Mouse (Mus musculus) adrenal gland, postnatal 25 days (tissue): ENCODE data around the gene Vipr1. TPM values are rescaled to one million over a fixed set of nuclear protein-coding genes. Genes with fewer than 3 reads are reported as not detected.

Source experiments
- DNase-seq: peaks from one replicate; pipeline ENCODE4 v3.0.0; 2021; ENCODE audit warnings: mixed read lengths
- total RNA-seq: library from RNA; stranded (reverse); gene quantifications from 2 replicates; pipeline ENCODE4 v1.2.3, GENCODE M21; 2021

Vipr1 gene
- total RNA-seq, 1 experiment from 2014 or later: 0.18 TPM

DNA sequence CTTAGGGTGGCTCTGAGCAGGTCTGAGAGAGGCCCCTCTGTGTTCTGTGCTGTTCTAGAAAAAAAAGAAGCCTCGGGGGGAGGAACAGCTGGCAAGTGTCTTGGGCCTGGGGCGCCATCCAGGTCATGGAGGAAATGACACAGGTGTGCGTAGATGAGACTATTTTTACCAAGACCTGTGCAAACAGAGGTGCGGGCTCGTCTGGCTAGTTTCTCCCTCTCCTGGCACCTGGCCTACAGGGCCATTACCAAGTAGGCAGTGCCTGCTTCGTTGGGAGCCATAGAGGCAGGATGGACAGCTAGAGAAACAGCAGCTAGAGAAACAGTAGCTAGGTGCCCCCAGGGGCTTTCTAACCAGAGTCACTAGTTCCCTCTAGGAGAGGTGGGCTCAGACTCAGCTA, 9.2 kb upstream of the Vipr1 start:
- DNase-seq: no peak

DNA sequence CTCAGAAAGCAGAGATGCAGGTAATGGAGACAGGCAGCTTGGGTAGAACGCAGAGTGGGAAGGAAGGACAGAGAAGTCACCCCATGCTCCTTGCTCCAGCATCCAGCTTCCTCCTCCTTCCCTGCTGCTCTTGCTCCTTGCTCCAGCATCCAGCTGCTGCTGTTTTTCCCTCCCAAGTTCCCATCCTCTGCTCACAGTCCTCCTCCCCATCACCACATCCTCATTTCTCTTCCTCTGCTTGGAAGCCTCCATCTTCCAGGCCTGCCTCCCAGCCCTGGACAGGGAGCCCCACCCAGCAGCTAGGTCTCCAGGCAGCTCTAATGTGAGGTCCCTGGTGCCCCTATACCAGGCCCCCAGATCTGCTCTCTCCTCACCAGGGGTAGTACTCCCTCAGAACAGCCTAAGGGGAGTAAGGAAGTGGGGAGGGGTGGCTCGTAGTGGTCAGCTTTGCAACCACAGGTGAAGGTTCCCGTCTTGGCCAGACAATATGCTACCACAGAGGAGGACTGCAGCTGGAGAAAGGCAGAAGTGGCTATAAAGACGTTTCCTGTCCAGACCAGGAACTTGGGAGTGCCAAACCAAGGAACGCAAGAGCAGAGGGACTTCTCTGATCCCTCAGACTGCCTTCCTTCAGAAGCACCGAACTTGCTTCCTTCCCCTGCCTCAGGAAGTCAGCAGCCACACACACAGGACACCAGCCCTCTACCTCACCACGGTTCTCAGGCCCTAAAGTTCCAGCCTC, 6.5 kb upstream of the Vipr1 start:
- no peak for DNase-seq

DNA sequence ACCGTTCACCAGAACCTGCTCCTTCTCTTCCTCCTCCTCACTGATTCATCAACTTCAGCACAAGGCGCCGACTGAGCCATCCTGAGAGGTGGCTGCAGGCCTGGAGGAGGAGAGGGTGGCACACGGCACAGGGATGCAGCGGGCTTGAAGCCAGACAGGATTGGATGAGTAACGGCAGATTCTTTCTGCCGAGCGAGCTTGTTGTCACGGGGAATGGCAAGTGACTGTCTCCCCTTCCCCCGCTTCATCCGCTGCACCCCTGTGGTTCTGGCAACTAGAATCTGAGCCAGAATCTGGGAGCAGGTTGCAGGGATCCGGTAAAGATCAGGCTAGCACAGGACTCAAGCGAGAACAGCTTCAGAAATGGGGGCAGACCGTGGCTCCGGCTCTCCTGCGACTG, 2.7 kb upstream of the Vipr1 start:
- DNase-seq: no peak

DNA sequence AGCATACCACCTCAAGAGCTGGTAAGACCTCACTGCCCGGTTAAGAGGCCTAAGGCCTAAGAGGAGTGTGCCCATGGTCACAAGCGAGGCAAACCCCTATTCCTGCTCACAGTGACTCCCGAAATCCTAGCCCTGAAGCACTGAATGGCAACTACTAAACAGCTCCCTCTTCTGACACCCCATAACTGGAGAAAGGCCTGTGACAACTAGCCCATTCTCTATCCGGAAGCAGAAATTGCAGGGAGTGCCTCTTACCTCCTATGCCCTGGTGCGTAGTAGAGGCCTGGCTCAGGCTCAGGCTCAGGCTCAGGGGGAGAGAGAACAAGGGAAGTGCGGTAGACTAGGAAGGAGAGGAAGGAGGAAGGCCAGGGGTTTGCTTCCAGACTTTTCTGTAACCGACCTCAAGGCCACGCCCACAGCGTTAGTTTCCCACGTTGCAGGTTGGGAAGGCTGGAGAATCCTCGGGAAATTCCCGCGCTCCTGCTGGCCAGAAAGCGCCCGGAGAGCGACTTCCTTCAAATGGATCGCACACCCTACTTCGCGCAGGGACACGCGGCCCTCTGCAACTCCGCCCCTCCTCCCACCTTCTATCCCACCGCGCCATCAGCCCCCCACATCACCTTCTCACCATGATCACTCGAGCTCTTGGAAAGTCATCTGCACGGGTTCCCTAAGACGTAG, 1.1 kb upstream of the Vipr1 start:
- DNase-seq: no peak

DNA sequence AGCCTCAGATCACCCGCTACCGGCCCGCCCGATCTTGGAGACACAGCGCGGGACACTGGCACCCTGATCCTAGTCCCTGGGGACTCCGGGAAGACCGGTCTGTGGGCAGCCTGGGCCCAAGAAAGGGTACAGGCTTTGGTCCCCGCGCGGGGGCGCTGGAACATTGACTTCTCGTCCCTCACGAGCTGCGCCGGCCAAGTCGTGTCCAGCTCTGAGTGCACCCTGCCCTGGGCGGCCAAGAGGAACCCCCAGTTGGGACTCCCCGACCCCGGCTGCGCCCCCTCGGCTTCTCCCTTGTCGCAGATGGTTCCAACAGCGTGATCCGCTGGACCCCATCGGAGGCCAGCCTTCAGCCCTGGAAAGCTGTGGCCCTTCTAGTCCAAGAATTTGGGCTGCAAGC, 515 bp upstream of the Vipr1 start, which contains the start of gene Lyzl4:
Lyzl4 (minus strand) TSS at position 96 of the 400 bp plus-strand sequence.
- peak; percentile 87 for DNase-seq

DNA sequence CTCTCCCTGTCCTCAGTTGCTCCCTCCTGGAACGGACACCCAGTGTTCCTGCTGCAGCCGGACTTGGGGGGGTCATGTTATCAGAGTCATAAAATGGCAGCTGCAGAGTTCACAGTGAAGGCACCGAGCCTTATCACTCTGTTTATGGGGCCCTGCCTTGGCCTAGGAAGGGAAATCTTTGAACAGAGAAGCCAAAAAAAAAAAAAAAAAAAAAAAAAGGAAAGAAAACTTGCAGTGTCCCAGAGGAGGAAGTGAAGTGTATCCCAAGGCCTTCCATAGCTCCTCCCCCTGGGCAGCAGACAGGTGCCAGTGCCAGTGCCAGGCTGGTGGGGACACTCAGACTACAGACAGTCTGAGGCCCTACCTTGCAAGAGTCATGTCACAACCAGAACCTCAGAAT, 2.3 kb downstream of the Vipr1 start:
- DNase-seq: no peak

DNA sequence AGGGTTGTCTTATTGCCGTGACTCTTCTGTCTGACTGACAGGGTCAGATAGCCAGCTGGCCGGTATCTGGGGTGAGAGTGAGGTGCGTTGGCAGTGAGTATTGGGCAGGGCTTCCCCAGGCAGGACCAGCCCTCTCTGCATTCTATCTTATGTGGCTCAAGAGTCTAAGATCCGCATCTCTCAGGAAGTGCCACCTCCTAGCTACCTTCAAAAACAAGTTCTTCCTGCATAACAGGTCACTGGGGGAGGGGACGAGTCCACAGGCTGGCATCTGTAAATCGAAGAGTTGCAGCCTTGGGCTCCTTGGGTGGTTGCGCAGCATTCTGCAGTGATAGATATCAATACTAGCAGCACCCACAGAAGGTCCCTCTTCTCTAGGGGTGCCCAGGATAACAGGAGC, 4.5 kb downstream of the Vipr1 start:
- DNase-seq: no peak

DNA sequence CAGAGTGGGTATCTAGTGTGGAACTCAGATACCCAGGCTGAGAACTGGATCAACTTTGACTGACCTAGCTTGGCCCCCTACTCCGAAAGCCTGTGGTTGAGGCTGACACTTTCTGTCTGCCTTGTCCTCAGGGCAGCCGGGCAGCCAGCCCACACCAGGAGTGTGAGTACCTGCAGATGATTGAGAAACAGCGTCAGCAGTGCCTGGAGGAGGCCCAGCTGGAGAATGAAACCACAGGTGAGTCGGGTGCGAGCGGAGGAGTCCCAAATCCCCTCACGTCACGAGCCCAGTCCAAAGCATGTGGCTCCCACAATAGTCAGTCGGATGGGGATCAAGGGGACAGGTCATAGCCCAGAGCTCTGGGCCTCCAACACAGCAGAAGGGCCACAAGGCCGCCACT, 11.2 kb downstream of the Vipr1 start:
- DNase-seq: no peak

DNA sequence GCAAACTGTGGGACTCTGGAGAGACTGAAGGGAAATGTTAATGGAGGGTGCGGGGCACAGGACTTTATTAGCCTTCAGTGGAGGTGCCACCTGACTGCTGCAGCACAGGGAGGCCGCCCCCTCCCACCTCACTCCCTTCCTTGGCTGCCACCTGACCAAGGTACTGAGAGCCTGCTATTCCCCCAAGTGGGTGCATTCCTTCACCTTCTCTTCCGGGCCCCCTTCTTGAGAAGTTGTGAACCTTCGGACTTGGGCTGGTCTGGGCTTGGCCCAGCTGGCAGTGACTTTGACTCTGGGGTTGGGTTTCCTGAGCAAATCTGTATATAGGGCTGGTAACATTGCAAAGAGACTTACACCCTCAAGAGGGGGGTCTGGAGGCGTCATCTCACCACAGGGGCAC, 13.8 kb downstream of the Vipr1 start:
- DNase-seq: no peak

DNA sequence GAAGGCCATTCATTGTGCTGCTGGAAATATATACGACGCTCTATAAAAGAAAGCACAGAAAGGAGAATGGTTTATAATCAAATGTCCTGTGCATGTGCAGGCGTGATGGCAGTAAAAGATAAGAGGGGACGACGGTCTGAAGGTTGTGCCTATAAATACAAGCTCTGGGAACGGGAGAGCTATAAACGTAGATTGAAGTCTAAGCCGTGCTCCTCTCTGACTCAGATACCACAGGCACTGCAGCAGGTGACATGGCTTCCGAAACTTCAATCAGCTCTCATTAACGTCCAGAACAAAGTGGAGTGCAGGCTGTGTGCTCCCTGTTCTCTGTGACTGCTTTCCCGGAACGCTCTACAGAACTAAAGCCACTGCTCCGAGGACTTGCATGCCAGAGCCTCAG, 14.6 kb downstream of the Vipr1 start:
- no peak for DNase-seq

DNA sequence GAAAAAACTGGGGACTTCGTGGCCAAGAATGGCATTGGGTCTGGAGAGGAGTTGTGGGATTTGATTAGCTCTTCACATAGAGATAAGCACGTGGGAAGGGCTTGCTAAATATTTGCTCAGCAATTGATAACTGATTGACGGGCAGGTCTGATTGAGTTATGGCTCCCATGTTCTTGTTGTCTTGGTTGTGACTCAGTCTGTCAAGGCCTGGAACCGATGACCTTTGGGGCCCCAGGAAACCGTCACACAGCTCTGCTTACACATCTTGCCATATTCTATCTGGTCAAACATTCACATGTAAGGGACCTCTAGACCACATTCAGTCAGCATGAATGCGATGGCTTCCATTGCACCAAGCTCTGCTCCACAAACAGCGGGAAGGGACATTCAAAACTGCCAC, 15.7 kb downstream of the Vipr1 start:
- DNase-seq: no peak

DNA sequence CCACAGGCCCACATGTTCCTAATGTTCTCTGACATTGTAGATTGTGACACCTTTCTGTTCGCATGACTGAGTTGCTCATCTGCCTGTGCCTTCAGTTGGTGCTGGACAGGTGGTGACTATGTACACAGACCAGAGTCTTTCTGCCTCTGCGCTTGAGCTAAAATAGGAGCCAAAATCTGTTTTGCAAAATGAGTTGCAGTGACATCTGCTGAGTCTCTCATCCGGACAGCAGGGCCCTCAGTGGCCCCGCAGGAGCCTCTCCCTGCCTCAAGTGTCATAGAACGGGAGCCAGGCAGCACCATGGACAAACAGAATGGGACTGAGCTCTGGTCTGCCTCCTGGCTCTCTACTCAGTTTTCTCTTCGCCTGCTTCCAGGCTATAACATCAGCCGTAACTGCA, 17.3 kb downstream of the Vipr1 start:
- DNase-seq: no peak

DNA sequence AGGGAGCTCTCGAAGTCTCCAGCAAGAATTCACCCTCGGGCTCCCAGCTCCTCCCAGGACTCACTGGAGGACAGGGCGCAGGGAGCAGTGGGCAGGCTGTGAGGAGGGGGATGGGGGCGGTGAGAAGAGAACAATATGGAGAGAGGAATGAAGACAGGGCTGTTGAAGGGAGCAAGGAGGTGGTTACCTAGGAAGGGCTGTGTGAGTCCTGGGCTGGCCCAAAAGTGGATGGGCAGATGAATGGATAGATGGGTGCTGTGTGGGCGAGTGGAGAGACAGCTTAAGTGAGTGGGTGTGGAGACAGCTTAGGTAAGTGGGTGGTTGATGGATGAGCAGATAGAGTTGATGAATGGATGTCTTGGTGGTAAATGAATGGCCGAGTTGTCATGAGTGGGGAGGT, 21.0 kb downstream of the Vipr1 start:
- DNase-seq: no peak

DNA sequence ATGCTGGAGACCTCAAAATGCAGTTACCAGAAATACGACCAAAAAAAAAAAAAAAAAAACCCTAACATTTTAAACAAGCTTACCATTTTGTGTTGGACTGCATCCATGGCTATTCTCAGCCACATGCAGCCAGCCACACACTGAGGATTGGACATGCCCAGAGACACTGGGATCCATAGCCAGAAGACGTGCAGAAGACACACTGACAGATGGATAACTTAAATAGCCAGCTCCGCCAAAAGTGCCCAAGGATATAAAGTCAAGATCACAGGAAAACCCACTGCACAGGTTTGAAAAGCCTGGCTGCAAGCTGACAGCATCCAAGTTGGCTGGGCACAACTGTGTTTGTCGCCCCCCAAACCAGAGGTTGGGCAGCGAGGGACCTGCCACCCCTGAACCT, 21.6 kb downstream of the Vipr1 start:
- no peak for DNase-seq

DNA sequence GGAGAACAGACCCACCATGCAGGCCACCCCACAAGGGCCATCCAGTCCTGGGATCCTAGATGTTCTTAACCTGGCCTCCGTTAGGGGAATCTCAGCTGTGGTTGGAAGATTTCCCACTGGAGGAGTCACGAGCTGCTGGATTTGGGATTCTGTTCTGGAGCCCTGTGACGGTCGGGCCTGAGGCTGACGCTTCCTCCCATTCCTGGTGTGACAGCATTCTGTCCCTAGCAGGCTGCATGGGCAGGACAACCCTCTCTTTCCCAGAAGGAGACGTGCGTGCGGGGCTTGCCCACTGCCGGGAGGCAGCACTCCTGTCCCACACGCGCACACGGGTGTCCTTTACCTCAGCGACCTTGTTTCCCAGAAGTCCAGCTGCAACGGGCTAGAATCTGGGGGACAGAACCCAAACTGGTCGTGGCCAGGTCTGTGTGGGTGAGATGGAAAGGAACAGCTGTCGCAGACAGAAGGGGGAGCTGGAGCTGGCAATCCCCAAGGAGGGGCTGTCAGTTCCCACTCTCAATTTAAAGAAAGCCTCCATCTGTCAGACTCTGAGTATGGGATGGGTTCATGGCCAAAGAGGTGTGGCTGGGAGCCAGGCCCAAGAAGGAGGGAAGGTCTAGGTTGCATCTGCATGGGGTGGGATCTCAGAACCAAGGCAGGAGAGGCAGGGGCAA, 24.6 kb downstream of the Vipr1 start:
- no peak for DNase-seq

DNA sequence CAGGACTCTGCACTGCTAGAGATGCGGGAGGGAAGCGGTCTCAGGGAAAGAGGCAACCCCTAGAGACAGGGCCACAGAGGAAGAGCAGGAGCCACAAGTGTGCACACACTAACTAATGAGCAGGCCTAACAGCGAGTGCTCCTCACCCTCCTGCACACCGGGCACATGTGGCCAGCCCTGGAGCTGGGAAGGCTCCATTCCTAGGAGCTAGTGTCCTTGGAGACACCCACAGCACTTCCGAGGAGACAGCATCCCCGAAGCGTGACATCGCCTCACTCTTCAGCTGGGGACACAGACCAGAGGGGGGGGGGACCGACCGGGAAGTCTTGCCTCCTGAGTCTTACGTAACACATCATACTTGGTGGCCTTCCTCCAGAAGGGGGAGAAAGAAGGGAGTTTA, 25.3 kb downstream of the Vipr1 start:
- DNase-seq: no peak

DNA sequence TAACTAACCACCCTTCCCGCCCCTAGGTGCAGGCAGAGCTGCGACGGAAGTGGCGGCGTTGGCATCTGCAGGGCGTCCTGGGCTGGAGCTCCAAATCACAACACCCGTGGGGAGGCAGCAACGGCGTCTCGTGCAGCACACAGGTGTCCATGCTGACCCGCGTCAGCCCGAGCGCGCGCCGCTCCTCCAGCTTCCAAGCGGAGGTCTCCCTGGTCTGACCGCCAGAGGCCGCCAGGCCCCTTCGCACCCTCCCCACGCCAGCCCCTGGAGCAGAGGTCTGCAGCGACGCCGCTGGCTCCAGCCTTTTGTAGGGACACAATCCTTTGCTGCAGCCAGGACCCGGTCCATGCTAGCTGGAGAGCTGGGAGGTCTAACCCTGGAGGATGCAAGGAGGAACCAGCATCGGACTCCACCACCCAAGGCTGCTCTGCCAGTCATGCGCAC, 26.9 kb downstream of the Vipr1 start:
- DNase-seq: peak; percentile 67

DNA sequence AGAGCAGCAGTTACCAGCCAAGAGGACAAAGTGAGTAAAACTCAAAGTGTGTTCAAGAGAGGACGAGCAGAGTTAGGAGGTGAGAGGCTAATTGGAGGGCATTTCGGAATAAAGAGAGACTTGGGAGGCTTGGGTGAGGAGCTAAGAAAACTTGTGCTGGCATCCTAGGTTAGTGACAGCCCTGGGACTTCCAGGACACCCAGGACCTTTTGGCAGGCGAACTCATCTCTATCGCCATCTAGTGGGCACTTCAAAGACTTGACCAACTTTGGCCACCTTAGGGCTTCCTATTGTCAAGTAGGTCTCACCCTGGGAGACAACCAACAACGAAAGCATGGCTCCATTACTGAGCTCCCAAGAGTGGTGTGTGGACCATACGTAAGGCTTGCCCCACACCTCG, 28.8 kb downstream of the Vipr1 start:
- DNase-seq: no peak

DNA sequence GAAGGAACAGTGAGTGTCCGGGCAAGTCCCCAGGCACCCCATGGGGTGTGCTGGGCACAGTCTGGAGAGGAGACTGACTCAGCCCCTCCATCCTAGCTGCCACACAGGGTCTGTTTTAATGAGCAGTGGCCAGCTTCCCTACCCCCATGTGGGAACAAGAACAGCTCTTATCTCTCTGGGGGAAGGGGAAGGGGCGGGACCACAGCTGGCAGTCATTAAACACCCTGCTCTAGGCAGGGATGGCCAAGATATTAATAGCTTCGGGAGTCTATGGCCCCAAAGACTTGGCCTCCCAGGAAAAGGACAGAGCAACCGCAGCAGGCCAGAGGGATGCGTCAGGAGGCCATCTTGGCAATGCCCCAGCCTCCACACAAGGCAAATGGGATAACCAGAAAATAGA, 29.8 kb downstream of the Vipr1 start:
- DNase-seq: no peak

DNA sequence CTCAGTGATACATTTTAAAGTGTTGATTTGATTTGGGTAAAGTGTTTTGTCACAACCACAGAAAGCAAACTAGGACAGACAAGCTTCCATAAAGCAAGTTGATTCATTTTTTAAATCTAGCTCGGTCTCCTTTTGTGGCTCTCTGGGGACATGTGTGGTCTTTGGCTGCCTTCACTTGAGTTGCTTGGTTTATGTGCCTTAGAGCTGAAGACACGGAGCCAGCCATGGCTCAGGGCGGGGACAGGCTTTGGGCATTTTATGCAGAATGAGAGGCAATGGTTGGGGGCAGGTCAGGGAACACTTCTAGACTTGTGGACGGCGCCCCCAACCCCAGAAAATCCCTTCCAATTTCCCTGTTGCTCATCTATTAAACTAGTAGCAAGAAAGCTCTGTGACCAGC, 31.2 kb downstream of the Vipr1 start:
- DNase-seq: no peak

DNA sequence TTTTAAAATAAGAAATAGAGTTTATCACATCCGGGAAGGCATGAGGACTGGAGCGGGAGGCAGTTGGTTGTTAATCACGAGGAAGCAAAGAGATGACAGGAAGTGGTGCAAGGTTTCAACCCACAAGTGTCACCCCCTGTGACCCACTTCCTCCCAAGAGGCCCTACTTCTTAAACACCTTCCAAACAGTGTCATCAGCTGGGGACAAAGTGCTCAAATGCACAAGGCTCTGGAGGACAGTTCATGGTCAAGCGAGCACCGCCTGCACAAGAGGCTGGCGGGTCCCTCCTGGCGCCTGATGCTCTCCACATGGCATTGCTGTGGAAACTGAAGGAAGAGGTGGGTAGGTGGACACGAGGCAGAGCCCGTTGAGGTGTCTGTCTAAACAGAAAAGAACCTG, 32.5 kb downstream of the Vipr1 start:
- DNase-seq: no peak

DNA sequence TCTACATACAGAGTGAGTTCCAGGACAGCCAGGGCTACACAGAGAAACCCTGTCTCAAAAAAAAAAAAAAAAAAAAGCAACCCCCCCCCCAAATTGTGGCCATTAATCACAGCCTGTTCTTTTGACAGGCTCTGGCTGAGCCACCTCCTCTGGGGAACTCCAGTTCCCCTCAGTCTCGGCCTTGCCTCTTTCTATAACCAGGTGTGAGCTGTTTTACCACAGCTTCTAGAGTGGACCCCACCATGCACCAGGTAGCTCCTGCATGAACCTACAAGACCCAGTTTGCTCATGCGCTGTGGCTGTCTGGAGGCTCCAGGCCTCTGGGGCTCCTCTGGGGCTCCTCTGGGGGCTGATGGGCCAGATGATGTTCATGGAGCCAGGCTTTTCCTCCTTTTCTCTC, 33.0 kb downstream of the Vipr1 start:
- no peak for DNase-seq

DNA sequence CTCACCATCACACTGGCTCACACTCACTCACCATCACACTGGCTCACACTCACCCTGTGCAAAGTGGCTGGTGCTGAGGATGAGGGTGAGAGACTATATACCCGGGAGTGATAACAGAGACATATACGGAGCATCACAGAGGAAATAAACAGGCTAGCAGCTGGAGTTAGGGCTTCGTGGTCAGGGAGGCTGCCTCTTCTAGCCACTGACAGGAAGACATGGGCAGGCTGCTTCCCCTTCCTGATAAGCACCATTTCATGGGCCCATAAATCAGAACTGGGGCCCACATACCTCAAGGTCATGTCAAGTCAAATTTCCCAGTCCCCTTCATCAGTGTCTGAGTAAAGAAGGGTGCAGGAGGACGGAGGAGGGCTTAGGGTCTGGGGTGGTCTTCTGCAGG, 34.6 kb downstream of the Vipr1 start:
- DNase-seq: no peak

DNA sequence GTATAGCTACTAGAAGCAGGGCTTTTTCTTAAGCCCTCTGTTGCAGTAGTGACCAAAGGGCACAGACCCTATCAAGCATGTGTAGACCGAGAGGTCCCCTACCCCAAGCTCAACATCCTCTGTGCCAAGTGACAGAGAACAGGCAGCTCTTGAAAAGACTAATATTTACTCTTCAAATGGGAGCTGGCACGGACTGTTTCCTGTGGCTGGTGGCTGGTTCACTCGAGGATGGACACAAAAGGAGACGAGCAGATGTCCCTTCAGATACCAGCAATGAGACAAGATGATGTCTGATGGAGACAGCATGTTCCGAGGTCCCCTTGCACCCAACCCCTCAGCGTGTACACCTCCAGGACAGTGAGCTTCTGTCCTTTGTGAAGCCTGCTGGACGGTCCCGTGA, 35.0 kb downstream of the Vipr1 start:
- no peak for DNase-seq
